Mouse (Mus musculus): Measurements from ENCODE around the gene Pgam5.

DNA sequence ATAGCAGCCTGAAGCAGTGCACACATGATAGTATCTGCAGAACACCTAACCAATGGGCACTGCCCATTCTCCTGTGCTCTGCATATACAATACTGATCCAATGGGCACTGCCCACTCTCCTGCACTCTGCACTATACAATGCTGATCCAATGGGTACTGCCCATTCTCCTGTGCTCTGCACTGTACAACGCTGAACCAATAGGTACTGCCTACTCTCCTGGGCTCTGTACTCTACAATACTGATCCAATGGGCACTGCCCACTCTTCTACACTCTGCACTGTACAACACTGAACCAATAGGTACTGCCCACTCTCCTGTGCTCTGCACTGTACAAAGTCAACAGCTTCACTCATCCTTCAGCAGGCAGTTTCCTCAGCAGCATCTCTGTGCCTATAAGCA, 7.2 kb upstream of the Pgam5 start:
- TF ChIP-seq CTCF (IDR thresholded peaks at IDR 0.05; ENCODE audit: low read depth) (no peak), EP300 (IDR thresholded peaks at IDR 0.05; ENCODE audit: low read depth) (no peak)

Data from liver, postnatal 0 days (tissue).